12 mouse cellular contexts compared by ENCODE assay signal in genomic region chr19:4326881-4327280, GRCm38 (mm10). TPM values are rescaled to one million over a fixed set of nuclear protein-coding genes. Genes with fewer than 3 reads are reported as not detected.
A peak's percentile ranks its signal among the peaks of the same experiment; 100 is the strongest.
DNase-seq lines count a peak whose midpoint lies in the region.
"Had no signal": no experiment of that assay in that cellular context is flagged by ENCODE, and none has a peak within 500 bp of the region (broad histone marks: within the 10 kb centered on the region; RNA-seq: fewer than 3 reads in every experiment).

No protein-coding gene starts in this region.

- intact Hi-C loops in heart, postnatal 10 days (cut with DNase I): no loop called here

- DNase-seq in cerebellum, adult 18-20 months: peak; percentile 65 to 67
- no peak for DNase-seq in cerebellum, adult 8-10 months
- DNase-seq in cerebellum, postnatal 25 days: peak; percentile 55 to 76
- DNase-seq in cerebellum, adult 11 months: no peak
- peak; percentile 27 to 40 for DNase-seq in heart, postnatal 10 days
- DNase-seq in heart, adult 8-10 months (ENCODE audit: low spot score): no peak
- peak; percentile 48 to 67 for DNase-seq in cerebellum, postnatal 36 days
- DNase-seq: adrenal gland, postnatal 25 days; embryo, embryonic 11 days; heart, postnatal 14 days; kidney, postnatal 4 days; thymus, postnatal 4 days had no signal

RNA-seq across cellular contexts. Expression of gene Grk2, which starts 20.9 kb away (rescaled TPM):
- 10 to 100 TPM; 51.4 to 57.2 TPM for total RNA-seq in heart, postnatal 10 days (2021)
- total RNA-seq in heart, adult 8-10 months (2022): 10 to 100 TPM; 48.7 to 55.9 (median 50.7) TPM

RNA-seq across cellular contexts. Expression of gene Ankrd13d, which starts 43.9 kb away (rescaled TPM):
- 1 to 10 TPM in 1 of 2 experiments, under 1 TPM in 1; 0.98 to 1.5 TPM for total RNA-seq in heart, postnatal 10 days (2021)
- 1 to 10 TPM in 1 of 4 experiments, under 1 TPM in 3; 0.59 to 2.1 (median 0.80) TPM for total RNA-seq in heart, adult 8-10 months (2022)

RNA-seq across cellular contexts. Expression of gene Ssh3, which starts 57.9 kb away (rescaled TPM):
- total RNA-seq in heart, postnatal 10 days (2021): 10 to 100 TPM in 1 of 2 experiments, 1 to 10 TPM in 1; 10.0 to 12.0 TPM
- 10 to 100 TPM in 2 of 4 experiments, 1 to 10 TPM in 2; 6.1 to 11.4 (median 8.1) TPM for total RNA-seq in heart, adult 8-10 months (2022)

Comparison
In these comparisons a context has a peak if more than half of its experiments do, and no peak if none do; other contexts are left out.
1. DNase-seq: peak in cerebellum, adult 18-20 months (2 of 2), cerebellum, postnatal 25 days (2 of 2), heart, postnatal 10 days (2 of 2) and cerebellum, postnatal 36 days (2 of 2); none in cerebellum, adult 8-10 months (single experiment), cerebellum, adult 11 months (single experiment) and heart, adult 8-10 months (single experiment).